Mouse (Mus musculus): ENCODE results near the gene Olfr74. TPM values are rescaled to one million over a fixed set of nuclear protein-coding genes. Genes with fewer than 3 reads are reported as not detected.

Olfr74 gene
- not detected for total RNA-seq (2023)

DNA sequence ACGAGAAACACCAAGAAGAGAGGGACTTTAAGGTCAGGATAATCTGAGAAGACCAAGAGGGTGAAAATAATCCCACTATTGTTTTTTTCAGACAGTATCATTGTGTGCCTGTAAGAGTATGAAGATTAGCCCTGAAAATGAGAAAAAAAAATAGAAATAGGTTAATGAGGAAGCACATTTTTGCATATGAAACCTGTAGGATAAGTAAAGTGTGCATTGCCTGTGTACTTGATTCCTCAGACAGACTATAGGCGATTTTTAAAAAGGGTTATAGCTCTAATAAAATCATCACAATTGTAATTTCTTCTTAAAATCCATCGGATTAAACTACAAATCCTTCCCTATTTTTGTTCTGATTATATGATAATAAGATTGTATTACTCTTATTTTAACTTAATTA is at the start of gene Olfr74:
Gene Olfr74, minus strand, starts transcription at position 101 of the 400 bp plus-strand sequence.

DNA sequence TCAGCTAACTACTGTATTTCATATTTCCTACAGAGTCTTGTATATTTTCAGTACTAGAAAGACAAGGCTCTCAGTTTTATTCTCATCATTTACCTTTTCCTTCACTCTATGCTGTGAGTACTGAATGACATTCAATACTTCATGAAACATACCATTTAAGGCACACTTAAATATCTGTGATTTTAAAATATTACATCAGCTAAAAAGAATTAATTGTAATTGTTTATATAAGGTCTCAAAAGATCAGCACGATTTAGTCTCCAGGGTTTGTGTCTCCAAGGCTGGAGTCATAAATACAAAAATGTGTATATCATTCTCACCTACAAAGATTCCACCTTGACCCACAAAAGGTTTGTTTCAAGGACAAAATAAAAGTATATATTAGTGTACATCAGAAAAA is 48.0 kb upstream of the Olfr74 start, which contains the start of gene Olfr1161:
Gene Olfr1161, plus strand, starts transcription at position 301 of the 400 bp plus-strand sequence.

DNA sequence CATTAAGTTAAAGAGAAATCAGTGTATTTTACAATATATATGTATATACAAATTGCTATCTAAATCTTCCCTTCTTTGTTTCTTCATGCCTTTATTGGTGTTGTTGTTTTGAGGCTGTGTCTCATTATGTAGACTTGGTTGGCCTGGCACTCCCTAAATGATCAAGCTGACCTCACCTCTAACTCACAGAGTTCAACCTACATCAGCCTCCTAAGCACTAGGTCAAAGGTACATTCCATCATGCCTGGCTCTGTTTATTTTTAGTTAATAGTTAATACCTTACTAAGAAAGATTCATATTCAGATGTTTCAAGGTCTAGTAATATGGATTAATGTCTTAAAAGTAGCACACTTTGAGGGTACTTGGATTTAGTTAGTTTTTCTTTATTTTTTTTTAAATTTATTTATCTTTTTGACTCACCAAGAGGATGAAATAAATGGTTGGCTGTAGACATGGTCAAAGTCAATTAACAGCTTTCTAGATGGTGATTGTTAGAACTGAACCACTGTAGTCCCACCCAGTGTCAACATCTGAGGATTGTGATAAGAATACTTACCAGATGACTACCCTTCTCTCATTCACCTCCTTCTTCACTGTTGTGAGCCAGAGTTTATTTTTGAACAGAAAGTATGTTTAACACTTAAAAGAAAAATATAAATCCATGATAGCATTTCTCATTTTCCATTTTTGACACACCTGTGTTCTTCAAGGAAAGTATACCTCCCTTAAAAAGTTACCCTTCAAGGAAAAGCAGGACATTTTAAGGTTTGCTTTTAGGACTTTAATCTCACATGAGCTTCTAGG is 33.3 kb upstream of the Olfr74 start, which contains the start of gene Olfr1160:
Gene Olfr1160, minus strand, starts transcription at position 754 of the 804 bp plus-strand sequence.

GRCm38 (mm10) chr2:87989813-87990212 is 15.3 kb upstream of the Olfr74 start, which contains the start of gene Olfr1158:
Olfr1158 (plus strand) TSS chr2:87990113.

GRCm38 (mm10) chr2:87968199-87968598 is 6.3 kb downstream of the Olfr74 start, which contains the start of gene Olfr1157:
Olfr1157 (minus strand) TSS chr2:87968299.

DNA sequence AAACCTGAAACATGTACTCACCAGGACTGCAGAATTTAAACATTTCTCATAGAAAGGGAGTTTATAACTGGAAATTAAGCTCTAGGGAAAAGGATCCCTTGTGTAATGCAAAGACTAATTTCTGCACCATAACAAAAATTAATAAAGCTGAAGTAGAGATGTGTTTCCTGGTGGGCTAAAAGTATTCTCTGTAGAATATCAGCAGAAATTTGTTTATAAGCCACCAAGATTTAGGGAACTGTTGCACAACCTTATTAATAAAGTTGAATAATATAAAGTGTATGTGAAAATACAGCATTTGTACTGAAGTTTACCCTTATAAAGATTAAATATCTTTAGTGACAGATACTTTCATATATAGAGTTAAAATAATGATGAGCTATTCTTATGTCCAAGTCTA is 21.5 kb downstream of the Olfr74 start, which contains the start of gene Olfr1156:
Gene Olfr1156, minus strand, starts transcription at position 101 of the 400 bp plus-strand sequence.

GRCm38 (mm10) chr2:87945037-87945436 is 29.4 kb downstream of the Olfr74 start, which contains the start of gene Olfr1155:
Olfr1155 (minus strand) TSS chr2:87945137.

Other genes with a start within 250 kb of the Olfr74 start
- not detected for gene Olfr1138, start 234.7 kb downstream of the Olfr74 start, total RNA-seq (2023)
- gene Olfr1140, start 230.9 kb downstream of the Olfr74 start, total RNA-seq (2023): not detected
- gene Olfr1141, start 220.7 kb downstream of the Olfr74 start, total RNA-seq (2023): not detected
- not detected for gene Olfr152, start 195.2 kb downstream of the Olfr74 start, total RNA-seq (2023)
- not detected for gene Olfr1143, start 174.1 kb downstream of the Olfr74 start, total RNA-seq (2023)
- gene Olfr1145, start 164.8 kb downstream of the Olfr74 start, total RNA-seq (2023): not detected
- not detected for gene Olfr1148, start 144.1 kb downstream of the Olfr74 start, total RNA-seq (2023)
- not detected for gene Olfr1150-ps1, start 130.7 kb downstream of the Olfr74 start, total RNA-seq (2023)
- not detected for gene Olfr1151, start 118.8 kb downstream of the Olfr74 start, total RNA-seq (2023)
- gene Olfr1152, start 108.2 kb downstream of the Olfr74 start, total RNA-seq (2023): not detected
- gene Olfr1153, start 79.7 kb downstream of the Olfr74 start, total RNA-seq (2023): not detected
- gene Olfr1154, start 69.5 kb downstream of the Olfr74 start, total RNA-seq (2023): not detected
- not detected for gene Olfr1155, start 29.5 kb downstream of the Olfr74 start, total RNA-seq (2023)
- not detected for gene Olfr1156, start 21.6 kb downstream of the Olfr74 start, total RNA-seq (2023)
- gene Olfr1157, start 6.4 kb downstream of the Olfr74 start, total RNA-seq (2023): not detected
- not detected for gene Olfr1158, start 15.4 kb upstream of the Olfr74 start, total RNA-seq (2023)
- gene Olfr1160, start 33.6 kb upstream of the Olfr74 start, total RNA-seq (2023): not detected
- gene Olfr1161, start 48.1 kb upstream of the Olfr74 start, total RNA-seq (2023): not detected
- gene Olfr73, start 63.0 kb upstream of the Olfr74 start, total RNA-seq (2023): not detected
- gene Olfr1162, start 76.5 kb upstream of the Olfr74 start, total RNA-seq (2023): not detected
- not detected for gene Olfr1163, start 97.2 kb upstream of the Olfr74 start, total RNA-seq (2023)
- gene Olfr1164, start 119.3 kb upstream of the Olfr74 start, total RNA-seq (2023): not detected
- gene Olfr1166, start 153.6 kb upstream of the Olfr74 start, total RNA-seq (2023): not detected
- gene Olfr1167, start 180.5 kb upstream of the Olfr74 start, total RNA-seq (2023): not detected
- not detected for gene Olfr1168, start 207.2 kb upstream of the Olfr74 start, total RNA-seq (2023)